Mouse (Mus musculus) B cell, adult 2 months (primary cell): Measurements from ENCODE around the gene Brd3.

ENCODE experiments used
- DNase-seq, 2 experiments: peaks; one replicate each; pipeline ENCODE4 v3.0.0; 2022

Brd3 gene

GRCm38 (mm10) chr2:27469292-27469990, 38.0 kb downstream of the Brd3 start:
- DNase-seq: peak; percentile 39 to 40

DNA sequence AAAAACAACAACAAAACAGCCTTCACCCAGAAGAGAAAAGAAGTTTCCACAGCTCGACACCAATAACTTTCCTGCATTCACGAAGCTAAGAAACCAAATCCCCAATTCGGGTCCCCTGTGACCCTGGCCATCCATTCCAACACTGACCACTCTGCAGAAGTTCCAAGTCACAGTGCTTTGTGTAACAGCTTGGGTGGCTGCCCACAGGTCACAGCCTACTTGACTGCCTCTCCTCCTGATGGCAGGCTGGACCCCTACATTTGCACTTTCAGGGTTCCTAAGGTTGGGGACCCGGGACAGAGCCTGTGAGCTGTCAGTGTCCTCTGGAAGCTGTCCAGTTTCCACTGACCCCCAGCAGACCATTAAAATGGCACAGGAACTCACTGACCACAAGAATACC, 44.6 kb downstream of the Brd3 start:
- DNase-seq: no peak

DNA sequence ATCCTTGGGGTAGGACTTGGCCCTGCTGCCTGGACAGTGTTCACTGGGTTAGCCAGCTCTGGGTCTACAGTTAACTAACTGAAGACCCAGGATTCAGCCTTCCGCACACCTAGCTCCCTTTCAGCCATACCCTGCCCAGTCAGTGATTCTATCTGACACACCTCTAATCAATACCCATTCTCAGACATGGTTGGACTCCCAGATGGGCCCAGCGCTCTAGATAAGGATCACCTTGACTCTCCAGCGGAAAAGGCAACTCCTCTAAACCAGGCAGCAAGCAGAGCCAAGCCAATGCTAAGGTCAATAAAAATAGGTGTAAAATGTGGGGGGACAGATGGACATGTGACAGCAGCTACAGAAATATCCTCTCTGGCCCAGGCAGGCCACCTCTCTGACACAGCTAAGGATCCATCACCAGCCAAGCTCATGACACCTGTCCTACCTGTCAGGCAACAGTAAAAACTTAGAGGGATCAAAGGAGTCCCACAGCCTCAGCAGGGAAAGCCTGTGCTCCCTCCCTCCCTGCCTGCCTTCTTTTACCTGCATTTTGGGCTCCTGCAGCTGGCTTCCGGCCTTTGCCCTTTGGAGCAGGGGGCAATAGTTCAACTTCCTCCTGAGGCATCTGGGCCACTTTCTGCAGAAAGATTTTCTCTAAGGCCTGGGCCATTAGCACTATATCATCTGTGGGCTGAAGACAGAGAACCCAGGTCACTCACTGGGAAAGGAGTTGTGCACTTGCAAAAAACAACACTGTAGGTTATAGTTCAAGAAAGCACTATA, 45.4 kb downstream of the Brd3 start:
- no peak for DNase-seq

GRCm38 (mm10) chr2:27460651-27461050, 46.8 kb downstream of the Brd3 start:
- no peak for DNase-seq

DNA sequence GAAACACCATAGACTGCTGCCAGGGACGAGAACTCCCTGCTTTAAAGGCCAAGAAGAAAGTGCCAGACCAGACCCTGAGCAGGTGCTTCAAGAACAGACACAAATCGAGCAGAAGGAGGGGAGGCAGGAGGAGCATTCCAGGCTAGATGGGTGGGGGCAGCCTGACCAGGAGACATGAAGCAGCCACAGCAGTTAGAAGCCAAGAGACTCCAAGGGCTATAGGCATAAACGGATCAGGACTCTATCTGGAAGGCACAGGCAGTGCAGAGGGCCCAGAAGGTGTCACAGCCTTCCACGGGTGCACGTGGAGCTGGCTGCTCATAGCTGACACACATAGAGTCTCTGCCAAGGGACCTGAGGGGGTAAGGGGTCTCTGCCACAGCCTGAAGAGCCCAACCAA, 47.3 kb downstream of the Brd3 start:
- DNase-seq: no peak

GRCm38 (mm10) chr2:27459735-27460134, 47.7 kb downstream of the Brd3 start:
- DNase-seq: no peak

DNA sequence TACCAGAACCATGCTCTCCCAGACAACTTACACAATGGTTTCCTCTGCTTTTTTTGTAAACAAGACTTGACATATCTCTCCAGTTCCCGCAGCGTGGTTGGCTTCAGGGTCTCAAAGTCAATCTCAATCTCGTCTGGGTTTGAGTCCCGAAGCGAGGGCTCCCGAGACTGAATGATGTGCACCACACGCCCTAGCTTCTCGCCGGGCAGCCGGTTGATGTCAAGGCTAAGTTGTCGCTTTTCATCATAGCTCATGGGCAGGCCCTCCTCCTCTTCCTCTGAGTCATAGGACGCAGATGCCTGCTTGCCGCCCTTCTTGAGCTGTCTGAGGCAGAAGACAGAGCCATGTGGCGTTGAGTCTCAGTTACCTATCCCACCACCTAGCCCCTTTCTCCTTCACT, 57.2 kb downstream of the Brd3 start:
- no peak for DNase-seq

- no peak for DNase-seq
Measured at GRCm38 (mm10) chr2:27447782-27448181, 59.7 kb downstream of the Brd3 start.

GRCm38 (mm10) chr2:27446812-27447211, 60.6 kb downstream of the Brd3 start:
- DNase-seq: no peak

GRCm38 (mm10) chr2:27445910-27446309, 61.6 kb downstream of the Brd3 start:
- DNase-seq: no peak

DNA sequence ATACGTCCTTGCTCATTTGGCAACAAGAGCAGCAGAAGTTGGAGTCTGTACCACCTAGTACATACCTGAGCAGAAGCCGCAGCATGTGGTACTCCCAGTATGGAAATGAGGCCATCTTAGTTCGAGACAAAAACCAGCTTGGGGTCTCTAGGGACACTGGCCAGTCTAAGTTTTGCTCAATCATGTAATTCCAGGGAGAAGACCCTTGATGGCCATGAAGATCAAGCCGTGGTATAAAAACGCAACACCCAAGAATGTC, 64.1 kb downstream of the Brd3 start:
- DNase-seq: no peak

DNA sequence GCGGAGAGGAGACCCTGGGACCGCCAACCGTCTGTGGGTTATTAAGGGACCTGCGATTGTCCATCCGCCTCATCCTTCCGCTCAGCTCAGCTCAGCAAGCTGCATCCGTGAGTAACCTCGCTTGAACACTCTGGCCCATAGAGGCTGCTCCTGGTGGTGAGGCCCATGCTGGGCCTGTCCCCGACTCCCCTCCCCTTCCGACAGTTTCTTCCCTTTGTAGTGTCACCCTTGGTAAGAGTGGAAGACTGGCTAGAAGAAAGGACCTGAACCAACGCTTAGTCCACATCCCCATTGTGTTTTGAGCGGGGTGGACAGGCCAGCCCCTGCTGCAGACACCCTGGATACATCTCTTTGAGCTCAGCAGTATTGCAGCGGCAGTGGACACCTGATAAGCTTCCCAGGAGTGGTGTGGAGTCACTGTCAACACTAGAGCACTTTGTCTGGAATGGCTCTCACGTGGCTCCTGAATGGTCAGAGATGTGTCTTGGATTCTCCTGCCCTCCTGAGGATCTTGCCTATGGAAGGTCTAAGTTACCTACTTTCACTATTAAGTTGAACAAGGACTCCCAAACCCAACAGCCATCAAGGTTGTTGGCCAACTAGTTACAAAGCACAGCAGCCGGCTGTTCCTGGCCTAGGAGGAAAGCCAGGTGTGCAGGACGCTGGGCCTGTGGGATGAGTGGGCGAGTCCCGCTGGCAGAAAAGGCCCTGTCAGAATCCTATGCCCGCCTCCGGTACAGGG, 64.6 kb downstream of the Brd3 start:
- no peak for DNase-seq

GRCm38 (mm10) chr2:27441767-27442707, 65.4 kb downstream of the Brd3 start, which contains the start of gene Brd3os:
Brd3os (plus strand) TSS chr2:27442324.
- DNase-seq: peak; percentile 74 to 75

DNA sequence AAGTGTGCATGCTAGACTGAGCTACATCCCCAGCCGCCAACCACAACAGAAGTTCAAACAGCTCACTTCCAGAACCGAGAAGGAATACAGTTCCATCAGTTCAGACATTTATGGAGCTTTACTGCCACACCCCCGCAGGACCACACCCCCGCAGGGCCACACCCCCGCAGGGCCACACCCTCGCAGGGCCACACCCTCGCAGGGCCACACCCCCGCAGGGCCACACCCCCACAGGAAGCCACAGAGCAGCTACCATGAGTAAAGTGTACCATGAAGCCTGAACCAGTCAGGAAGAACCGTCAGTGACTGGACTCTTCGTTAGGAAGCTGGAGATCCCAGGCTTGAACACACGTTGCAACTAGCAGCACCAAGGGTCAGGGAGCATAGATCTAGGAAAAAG, 69.2 kb downstream of the Brd3 start:
- peak; percentile 71 to 76 for DNase-seq

GRCm38 (mm10) chr2:27437876-27438275, 69.6 kb downstream of the Brd3 start:
- DNase-seq: no peak

DNA sequence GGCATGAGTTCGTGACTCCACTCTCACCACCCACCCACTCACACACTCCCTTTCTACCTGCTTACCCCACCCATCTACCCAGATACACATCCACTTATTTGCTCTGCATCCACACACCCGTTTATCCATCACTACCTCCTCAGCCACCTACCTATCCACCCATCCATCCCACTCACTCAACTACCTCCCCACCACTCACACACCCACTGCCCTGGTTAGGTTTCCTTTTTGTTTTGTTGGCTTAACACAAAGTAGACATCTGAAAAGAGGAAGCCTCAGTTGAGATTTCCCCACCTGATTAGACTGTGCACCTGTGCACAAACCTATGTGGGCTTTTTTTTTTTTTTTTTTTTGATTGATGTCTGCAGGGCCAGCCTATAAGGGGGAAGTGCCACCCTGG, 74.9 kb downstream of the Brd3 start:
- DNase-seq: peak in 1 of 2 experiments; percentile 15

DNA sequence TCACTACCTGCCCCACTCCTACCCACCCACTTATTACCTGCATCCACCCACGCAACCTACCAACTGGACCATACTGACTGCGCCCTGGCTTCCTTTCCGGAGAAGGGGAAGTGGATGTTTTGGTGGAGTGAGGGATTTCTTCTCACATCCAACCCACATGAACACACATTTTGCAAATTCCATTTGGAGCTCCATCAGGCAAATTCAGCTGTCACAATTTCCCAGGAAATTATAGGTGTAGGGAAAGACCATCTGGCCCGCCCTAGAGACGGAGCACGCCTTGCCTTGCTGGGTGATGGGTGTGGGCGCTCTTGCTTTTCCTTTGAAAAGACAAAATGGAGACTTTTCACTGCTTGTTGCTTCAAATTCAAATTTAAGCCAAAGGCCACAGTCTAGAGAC, 76.8 kb downstream of the Brd3 start:
- DNase-seq: no peak

DNA sequence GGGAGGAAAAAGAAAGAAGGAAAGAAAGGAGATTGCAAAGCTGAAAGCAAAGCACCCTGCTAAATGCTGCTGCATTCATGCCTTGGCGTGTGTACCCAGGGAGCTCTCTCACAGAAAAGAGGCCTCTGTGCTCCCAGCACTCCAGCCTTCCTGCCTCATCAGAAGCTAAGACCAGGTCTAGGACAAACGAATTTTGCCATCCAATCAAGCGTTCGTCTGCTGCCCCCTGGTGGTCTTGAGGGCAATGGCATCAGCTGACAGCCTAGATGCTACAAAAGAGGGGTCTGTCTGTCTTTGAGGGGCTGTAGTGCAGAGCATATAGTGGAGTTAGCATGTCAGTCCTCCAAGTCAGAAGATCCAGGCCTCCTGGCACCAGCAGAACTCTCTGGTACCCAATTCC, 79.4 kb downstream of the Brd3 start:
- peak; percentile 92 to 94 for DNase-seq

GRCm38 (mm10) chr2:27426855-27427457, 80.5 kb downstream of the Brd3 start, which contains the start of gene Vav2:
Vav2 (minus strand) TSS chr2:27427033.
- peak; percentile 96 for DNase-seq

- no peak for DNase-seq
Measured at GRCm38 (mm10) chr2:27426406-27426854, 81.0 kb downstream of the Brd3 start.

DNA sequence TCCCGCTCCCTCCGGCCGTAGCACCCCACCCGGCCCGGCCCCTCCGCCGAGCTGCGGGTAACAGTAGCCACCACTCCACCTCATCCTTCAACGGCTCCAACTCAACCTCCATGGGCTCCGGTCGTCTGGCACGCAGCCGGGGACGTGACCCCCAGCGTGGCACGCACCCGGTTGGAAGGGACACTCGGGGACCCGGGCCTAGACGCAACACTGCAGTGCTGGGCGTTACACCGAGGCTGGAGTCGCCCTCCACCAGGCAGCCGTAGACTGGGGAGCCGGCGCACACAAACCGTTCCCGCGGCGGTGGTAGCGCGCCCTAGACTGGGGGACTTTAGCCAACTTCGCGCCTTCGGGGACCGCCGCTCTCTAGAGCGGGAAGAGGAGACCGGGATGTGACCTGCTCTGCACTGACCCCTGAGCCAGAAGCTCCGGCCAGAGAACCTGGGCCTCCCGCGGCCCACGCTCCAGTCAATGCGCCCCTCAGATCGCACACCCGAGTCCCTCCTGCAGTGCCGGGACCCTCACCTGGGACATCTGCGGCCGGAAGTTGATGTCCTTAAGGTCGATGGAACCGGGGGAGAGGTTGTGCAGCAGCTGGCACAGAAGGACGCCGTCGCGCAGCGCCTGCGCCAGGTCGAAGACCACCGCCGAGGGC, 81.6 kb downstream of the Brd3 start:
- peak; percentile 43 to 52 for DNase-seq
